Mouse (Mus musculus) adrenal gland, postnatal 14 days (tissue): Measurements from ENCODE around the gene Ermp1. TPM values are rescaled to one million over a fixed set of nuclear protein-coding genes. Genes with fewer than 3 reads are reported as not detected.
A peak's percentile ranks its signal among the peaks of the same experiment; 100 is the strongest.

ENCODE experiments used
- DNase-seq: peaks from one replicate; pipeline ENCODE4 v3.0.0; 2021; ENCODE audit warnings: mixed read lengths
- total RNA-seq: library from RNA; stranded (reverse); gene quantifications from 2 replicates; pipeline ENCODE4 v1.2.3, GENCODE M21; 2021

Ermp1 gene
- total RNA-seq, 1 experiment from 2014 or later, result 53.8 TPM

DNA sequence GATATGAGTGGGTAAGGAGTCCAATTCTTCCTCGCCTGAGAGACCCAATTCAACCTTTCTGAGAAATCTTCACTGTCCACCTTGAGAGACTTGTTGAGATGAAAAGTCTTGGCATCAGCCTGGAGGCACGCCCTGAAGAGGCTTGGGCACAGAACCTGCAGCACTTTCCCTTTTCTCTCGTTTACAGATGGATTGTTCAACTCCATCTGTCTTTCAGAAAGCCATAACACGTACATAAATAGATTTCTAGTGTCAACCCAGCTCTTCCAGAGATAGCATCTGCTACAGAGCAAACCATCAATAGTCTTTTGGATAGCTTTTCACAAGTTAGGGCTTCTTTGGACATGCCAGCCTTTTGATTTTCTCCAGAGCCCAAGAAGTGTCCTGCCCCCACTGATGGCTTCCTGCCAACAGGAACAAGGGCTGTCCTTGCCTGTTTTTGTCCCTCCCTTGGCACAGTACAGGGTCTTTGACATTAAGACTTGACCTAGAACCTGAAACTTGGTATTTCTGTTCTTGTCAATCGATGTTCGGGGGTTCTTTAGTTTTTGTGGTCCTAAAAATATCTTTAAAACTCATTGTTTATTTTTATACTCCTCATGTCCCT lies 13.9 kb upstream of the Ermp1 start:
- peak; percentile 55 for DNase-seq

DNA sequence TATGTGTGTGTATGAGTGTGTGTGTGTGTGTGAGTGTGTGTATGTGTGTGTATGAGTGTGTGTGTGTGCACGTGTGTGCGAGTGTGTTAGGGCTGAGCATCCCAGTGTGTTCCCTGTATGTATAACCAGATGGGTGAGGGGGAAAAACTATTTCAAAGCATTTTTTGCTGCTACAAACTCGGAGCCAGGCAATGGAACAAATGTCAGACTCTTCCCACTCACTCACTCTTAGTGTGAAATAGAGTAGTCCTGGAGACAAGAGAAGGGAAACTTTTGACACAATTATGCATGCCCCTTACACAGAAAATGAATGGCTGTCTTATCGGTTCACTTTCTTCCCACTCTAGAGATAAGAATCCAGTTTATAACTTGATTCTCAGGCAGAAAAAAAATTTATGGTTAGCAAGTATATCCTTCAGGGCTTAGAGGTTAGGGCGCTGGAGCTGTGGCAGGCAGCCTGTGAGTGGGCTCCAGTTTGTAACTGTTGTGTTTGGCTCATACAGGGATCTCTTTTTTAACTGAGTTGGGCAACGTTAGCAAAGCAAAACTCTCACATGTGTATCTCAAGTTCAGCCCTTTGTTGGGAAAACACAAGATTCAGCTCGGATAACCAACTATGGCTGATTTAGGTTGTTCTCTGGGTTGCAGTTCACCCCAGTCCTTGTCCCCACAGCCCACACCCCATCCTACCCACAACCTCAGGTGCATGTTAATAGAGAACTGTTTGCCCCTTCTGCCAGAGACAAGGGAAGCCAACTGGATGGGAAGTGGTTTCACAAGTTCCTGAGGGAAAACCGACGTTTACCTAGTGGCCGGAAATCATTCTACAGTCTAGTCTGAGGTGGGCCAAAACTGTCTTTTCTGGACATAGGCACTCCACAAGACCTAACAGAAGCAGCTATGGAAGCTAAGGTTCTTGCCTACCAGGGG lies 12.9 kb upstream of the Ermp1 start:
- DNase-seq, result no peak

DNA sequence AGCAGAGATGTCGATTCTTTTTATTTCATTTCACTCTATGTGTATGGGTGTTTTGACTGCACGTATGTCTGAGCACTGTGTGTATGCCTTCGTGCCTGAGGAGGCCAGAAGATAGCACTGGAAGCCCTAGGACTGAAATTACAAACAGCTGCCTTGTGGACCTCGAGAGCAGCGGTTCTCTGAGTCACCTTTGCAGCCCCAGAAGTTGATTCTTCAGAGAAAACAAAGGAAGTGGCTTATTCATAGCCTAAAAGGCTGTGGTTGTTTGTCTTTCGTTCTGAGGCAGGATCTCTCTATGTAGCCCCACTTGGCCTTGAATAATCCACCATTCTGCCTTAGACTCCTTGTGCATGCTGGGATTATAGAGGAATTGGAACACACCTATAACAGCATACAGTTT lies 11.5 kb upstream of the Ermp1 start:
- no peak for DNase-seq

DNA sequence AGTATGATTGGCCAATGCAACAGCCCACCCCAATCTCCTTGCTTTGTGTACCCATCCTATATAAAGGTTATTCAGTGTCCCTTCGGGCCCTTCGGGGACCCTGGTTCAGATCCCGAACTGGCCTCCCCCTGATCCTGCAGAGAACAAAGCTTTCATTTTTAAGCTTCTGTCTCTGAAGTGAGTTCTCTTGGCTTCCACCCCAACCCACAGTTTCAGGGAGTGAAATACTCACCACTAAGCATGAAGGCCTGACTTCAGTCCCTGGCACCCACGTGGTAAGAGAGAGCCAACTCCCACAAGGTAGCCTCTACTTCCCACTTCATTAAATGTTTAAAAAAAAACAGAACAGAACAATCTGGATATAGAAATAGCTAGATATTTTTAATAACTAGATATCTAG lies 10.6 kb upstream of the Ermp1 start:
- no peak for DNase-seq

DNA sequence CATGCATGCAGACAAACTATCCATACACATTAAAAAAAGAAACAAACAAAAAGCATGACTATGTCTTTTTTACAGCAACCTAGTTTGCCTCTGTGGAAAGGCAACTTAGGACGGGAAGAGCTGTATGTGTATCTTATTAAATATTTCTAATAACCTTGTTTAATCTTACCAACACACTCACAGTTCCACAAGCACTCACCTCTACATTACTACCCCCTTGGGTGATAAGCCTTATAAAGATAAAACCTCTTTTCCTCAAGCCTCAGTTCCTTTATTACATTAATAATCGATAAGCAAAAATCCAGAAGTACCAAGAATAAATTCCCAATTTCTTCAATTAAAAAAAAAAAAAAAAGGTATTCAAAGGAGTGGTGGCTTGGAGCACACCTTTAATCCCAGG lies 9.3 kb upstream of the Ermp1 start:
- DNase-seq, result no peak

DNA sequence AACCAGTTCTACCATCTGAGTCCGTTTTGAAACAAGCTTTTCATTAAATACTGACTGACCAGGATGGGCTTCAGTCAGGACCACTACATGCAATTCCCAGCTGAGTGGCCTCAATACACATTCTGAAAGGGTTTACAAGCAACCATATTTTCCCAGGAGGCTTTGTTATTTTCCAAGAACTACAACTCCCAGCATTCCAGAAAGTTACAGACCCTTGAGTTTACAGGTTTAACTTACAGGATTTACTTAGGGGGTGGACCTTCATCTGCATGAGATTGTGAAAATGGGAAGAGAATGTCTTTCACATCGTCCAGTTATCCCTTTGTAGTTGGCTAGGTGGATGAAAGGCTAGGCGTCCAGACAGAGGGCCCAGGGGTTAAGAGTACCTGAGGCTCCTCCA lies 8.8 kb upstream of the Ermp1 start:
- DNase-seq, result no peak

DNA sequence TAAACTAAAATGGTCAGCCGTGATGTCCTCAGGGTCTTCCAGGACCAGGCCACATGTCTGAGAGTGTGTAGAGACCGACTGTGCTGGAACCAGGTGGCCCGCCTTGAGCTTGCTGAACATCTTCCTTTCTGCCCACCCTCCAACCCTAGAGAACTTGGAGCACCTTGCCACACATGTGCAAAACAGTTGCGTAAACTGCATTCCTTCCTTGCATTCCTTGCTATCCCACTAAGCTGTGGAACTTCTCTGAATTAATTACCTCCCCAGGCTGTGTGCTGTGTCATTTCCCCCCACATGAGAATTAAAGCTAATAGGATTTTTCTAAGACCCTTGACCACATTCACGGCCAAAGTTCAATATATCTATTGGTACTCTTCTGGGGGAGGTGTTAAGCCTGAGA lies 8.4 kb upstream of the Ermp1 start:
- DNase-seq, result no peak

DNA sequence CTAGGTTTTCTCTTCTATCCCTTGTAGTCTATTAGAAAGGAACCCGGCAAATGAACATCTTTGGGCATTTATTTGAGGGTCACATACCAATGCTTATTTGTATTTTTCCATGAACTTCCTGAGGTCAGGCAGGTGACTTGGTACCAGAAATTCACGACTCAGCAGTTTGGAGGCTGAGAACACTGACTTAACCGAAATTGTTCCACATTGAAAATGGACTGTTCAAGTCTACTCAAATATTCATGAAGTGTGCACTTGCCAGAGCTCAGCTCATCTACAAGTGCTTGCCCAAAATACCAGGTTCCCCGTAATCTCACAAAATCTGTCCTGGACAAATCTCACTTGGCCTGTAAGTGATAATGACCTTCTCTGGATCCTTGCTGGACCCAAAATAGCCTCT lies 7.8 kb upstream of the Ermp1 start:
- DNase-seq, result no peak

DNA sequence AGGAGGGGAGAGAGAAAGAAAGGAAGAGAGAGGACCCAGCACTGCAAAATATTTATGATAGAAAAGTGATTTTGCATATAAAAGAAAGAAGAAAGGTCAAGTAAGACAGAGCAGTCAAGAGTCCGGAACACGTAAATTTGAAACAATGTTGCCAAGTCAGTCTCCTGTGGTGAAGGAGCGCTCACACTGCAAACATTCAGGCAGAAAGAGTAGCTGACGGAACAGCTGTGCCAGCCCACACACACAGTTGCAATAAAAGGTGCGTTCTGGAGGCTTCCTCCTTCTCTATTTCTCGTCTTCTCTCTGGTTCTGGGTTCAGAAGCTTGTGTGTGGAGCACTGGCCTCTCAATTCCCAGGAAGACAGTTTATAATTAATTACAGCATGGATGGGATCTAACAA lies 6.9 kb upstream of the Ermp1 start:
- DNase-seq, result no peak

DNA sequence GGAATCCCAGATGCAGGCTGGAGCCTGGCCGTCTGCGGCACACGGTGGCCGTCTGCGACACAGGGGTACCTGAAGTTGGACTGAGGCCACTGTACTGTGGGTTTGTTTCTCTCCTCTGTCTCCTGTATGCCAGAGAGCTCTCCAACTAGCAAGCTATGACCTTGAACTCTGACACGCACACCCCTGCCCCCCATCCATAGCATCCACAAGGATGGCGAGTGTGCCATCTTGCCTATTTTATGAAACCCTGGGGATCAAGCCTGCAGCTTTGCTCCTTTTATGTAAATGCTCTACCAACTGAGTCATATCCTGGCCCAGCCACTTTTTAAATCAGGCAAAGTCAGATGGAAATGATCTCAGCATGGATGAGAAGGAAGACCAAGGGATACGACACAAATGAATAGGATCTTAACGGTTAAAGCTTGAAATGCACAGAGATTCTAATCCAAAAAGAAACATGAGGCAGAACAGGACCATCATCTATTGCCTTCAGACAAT lies 5.6 kb upstream of the Ermp1 start:
- no peak for DNase-seq

DNA sequence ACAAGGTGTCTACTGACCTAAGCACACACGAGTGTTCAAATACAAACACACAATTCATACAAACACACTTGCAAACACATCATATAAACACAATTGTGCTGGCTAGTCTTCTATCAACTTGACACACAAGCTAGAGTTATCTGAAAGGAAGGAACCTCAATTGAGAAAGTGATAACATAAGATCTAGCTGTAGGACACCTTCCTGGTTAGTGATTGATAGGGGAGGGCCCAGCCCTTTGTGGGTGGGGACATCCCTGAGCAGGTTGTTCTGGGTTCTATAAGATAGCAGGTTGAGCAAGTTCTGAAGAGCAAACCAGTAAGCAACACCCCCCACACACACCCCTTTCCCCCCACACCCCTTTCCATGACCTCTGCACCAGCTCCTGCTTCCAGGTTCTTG lies 1.5 kb upstream of the Ermp1 start:
- DNase-seq, result no peak

DNA sequence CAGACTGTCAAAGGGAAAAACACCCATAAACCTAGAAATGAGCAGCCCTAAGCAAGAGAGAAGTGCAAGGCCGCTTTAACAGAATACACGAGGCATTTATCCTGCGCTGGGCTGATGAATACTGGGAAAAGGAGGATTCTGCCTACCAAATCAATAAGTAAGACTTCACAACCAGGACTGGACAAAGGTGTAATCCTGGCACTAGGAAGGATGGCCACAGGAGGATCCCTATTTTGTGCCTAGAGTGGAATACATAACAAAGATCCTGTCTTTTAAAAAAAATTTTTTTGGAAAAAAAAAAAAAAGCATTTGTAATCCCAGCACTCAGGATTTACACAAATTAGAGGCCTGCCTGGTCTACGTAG lies 317 bp upstream of the Ermp1 start:
- no peak for DNase-seq

DNA sequence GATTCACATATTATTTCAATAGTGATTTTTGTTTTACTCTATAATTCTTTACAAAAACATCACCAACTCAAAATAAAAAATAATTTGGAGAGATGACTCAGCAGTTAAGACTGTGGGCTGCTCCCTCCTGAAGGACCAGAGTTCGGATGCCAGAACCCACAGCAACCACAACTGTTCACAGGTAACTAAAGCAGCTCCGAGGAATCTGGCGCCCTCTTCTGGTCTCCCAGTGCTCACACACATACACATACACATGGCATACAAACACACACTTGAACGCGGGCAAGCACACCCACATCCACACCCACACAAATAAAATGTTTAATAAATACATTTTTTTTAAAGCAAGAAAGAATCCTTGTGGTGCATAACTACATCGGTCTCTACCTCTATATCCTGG lies 3.5 kb downstream of the Ermp1 start:
- DNase-seq, result no peak

DNA sequence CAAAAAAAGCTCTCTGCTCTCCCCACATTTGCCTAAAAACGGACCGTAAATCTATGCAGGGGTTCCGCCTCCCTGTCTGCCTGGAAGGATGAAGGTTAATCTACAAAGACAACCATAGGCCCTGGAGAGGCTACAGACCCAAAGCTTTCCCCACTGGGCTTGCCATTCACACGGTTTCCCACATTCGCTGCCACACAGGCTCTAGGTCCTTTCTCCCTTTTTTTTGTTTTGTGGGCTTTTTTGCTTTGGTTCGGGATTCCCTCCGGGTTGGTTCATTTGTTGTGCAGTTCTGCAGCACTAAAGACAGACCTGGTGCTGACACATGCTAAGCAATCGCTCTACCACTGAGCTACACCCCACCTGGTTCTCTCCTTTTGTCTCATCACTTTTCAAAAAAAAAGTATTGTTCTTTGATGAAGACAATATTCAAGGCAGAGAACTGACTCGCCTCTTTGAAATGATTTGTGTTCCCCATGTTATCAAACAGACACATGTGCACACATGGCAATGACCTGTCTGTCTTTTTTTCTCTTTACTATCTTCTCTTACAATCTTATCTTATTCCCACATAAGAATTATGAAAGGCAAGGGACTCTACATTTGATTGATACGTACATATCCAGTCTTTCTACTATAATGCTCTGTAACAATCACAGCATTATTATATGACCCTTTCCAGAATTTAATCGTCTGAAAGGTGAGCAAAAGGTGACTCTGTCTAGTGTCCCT lies 4.9 kb downstream of the Ermp1 start:
- no peak for DNase-seq

DNA sequence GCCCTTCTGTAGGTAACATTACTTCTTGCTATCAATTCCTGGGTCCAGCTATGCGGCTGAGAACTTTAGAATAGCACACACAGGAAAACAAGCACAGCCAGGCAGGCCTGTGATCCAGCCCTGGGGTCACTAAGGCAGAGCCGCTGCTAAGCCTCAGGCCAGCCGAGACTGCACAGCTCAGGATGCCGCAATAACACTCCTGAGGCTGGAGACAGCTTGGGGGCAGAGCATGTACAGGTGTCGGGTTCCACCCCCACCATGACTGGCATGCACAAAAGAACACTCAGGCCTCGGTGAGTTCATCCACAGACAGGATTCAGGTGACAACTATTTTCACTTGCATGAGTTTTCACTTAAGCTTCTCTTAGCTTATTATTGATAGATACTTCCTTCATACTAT lies 6.0 kb downstream of the Ermp1 start:
- no peak for DNase-seq

DNA sequence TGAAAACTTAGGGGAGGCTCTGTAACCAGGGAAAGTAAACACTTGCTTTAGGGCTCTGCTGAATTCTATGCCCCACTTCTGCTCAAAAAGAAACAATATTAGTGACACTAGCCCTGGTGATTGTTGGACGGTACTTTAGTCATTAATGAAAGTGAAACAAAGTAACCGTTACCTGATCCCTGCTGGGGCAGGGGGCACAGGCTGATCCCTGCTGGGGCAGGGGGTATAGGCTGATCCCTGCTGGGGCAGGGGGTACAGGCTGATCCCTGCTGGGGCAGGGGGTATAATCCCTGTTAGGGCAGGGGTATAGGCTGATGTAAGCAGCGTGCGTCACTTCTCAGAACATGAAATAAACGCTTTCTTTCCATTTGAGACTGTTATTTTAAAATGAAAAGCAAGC lies 6.7 kb downstream of the Ermp1 start:
- DNase-seq, result no peak

DNA sequence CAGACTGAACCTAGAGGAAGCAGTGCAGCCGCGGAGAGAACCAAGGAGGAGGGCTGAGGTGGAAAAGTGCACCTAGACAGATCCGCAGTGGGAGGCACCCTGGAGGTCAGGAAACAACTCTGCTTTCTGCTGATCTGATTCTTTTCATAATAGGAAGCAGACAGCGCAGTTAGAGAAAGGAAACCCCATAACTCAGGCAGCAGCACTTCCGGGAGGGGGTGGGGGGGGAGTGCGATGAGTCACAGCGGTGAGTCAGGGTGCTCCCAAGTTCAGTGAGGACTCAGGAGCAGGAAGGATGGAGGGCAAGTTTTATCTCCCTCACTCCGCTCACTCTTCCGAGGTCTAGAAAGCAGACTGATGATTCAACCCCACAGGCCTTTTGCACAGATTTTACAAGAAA lies 7.2 kb downstream of the Ermp1 start:
- peak; percentile 65 for DNase-seq

DNA sequence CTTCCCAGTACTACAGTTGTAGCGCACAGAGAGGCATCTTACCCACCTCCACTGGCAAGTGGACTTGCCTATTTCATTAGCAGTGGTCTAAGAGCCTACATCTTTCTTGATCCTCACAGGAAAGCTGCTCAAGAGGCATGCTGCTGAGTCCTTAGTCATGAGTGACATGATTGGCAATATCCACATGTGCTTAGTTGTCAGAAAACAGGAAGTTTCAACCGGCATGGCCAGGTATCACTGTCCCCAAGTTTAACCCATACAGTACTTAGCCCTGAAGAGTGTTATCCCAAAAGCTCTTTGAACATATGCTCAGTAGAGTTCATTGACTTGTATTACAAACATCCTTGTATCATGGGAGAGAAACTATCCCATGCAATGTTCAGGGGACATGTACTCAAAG lies 36.1 kb downstream of the Ermp1 start:
- no peak for DNase-seq

DNA sequence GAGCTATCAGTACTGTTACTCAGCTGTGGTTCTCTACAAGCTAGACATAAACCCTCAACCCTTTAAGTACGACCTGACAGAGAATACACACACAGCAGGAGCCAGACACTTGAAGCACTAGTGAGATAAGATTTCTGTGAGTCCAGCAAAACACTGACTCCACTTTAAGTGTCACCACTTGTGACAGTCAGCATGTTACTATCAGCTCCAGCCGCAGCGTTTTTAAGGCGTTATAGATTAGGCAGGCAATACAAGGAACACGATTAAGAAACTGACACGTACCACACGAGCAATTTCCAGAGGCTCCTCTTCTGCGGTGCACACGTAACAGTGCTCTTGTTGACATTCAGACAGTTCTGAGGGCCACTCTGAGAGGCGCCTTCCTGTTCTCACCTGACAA lies 37.3 kb downstream of the Ermp1 start:
- no peak for DNase-seq

DNA sequence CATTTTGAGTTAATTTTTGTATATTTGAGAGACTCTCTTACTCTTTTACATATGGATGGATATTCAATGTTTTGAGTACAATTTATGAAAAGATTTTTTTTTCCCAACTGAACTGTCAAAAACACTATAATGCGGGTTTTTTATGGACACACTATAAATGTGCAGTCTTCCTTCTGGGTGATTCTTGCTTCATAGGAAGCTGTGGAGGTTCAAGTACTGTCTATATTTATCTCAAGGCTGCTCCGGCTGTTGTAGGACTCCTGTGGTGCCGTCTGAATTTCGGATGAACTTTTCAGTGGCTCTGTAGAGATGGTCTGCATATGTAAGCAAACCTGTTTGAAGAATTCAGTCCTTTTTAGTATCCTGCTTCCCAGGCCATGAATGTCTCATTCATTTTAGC lies 40.0 kb downstream of the Ermp1 start:
- DNase-seq, result no peak

DNA sequence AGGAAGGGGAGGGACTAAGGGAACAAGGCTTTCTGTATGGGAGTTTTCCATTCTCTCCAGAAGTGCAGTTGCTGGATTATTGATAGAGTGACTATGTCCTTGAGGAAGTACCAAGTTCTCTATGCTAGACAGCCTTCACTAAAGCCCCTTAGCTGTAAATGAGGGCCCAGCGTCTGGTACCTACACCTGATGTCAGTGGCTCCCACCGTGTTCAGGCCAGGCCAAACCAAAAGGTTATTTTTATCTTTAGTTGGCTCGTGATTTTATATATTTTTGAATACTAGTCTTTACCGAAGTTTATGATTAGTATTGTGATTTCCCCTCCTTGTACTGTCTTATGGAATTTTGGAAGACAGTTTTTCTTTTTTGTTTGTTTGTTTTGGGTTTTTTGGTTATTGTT lies 40.7 kb downstream of the Ermp1 start:
- no peak for DNase-seq

DNA sequence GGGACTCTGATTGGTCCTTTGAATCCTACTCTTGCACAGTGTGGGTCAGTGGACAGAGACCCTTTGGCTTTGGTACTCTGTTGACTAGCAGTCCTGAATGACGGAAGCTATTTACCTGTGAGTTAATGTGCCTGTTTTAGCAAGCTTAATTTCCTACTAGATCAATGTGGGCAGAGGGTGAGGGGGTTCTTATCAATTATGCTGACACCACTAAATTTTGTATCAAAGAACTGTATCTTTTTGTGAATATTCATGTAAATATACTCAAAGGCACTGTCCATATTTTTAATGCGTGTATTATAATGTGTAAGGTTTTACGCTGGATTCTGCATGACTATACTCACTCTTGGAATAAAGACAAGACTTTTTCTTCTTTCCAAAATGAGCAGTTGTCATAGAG lies 43.6 kb downstream of the Ermp1 start:
- no peak for DNase-seq
